Mouse (Mus musculus) stomach, postnatal 0 days (tissue): ENCODE measurements around the gene Nhsl2.

Experiments
- CTCF ChIP-seq: IDR thresholded peaks from 2 replicates; pipeline ENCODE4 v1.5.1; 2016; ENCODE audit warnings: antibody characterized with exemption, low read depth, mild to moderate bottlenecking, moderate library complexity
- EP300 ChIP-seq: optimal IDR thresholded peaks from 2 replicates; pipeline ENCODE3; 2016; ENCODE audit warnings: antibody characterized with exemption

DNA sequence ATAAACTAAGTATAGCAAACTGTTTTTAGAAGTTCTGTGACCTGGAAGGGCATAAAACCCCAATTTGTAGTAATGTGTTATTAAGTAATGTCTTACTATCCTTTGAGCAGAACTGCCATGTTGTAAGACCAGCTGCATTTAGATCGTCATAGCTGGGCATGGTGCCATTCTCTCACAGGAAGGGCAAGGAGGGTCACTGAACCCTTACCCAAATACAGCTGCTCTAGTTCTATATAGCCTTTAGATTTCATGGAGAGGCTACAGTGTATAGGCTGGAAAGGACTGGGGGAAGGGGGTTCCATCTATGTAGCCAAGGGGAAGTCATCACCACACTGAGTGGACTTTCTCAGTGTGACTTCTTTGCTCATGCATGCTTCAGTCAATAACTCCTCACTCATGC lies 292.0 kb downstream of the Nhsl2 start:
- TF ChIP-seq CTCF, result no peak
- no peak for TF ChIP-seq EP300
